Mouse (Mus musculus) CH12.LX (cell line): ENCODE measurements at regions not wholly inside any gene's neighbourhood (a gene's known extent, or its start where the extent isn't known, plus 50 kb on each side); places are given as distances from the start of the nearest gene placed in this dataset.

ENCODE experiments used
- CTCF ChIP-seq, 2 experiments: IDR thresholded peaks in 1 of 2; conservative IDR thresholded peaks in 1 of 2; 2 replicates each; pipeline ENCODE4 v1.5.1; 2011 to 2012; ENCODE audit warnings: low read depth in 2 of 2, low read length in 2 of 2, improper control_type of control experiment in 1 of 2, inconsistent platforms in 1 of 2, mild to moderate bottlenecking in 1 of 2, moderate library complexity in 1 of 2
- EP300 ChIP-seq: IDR thresholded peaks from 2 replicates; pipeline ENCODE4 v1.6.1; 2011; ENCODE audit warnings: low read length, improper control_type of control experiment
- JUND ChIP-seq: conservative IDR thresholded peaks from 2 replicates; pipeline ENCODE4 v1.6.1; 2011; ENCODE audit warnings: low read depth, low read length, improper control_type of control experiment
- KAT2A ChIP-seq: IDR thresholded peaks from 2 replicates; pipeline ENCODE4 v1.6.1; 2012; ENCODE audit warnings: low read length, improper control_type of control experiment, inconsistent platforms; ENCODE audit not compliant: insufficient replicate concordance
- MAX ChIP-seq: IDR thresholded peaks from 2 replicates; pipeline ENCODE4 v1.6.1; 2011; ENCODE audit warnings: low read length, improper control_type of control experiment
- MXI1 ChIP-seq: IDR thresholded peaks from 2 replicates; pipeline ENCODE4 v1.6.1; 2011; ENCODE audit warnings: mild to moderate bottlenecking, low read depth, low read length, improper control_type of control experiment
- NRF1 ChIP-seq: IDR thresholded peaks from 2 replicates; pipeline ENCODE4 v1.6.1; 2014; ENCODE audit warnings: low read depth, mild to moderate bottlenecking, inconsistent platforms, low read length, improper control_type of control experiment, moderate library complexity
- PAX5 ChIP-seq: IDR thresholded peaks from 2 replicates; pipeline ENCODE4 v1.6.1; 2012; ENCODE audit warnings: low read length, inconsistent platforms, mixed read lengths
- POLR2A ChIP-seq: IDR thresholded peaks from 2 replicates; pipeline ENCODE4 v1.6.1; 2011; ENCODE audit warnings: low read depth, mild to moderate bottlenecking, improper control_type of control experiment, low read length
- POLR2AphosphoS2 ChIP-seq: IDR thresholded peaks from 2 replicates; pipeline ENCODE4 v1.6.1; 2011; ENCODE audit warnings: low read depth, low read length, improper control_type of control experiment
- SIN3A ChIP-seq: IDR thresholded peaks from 2 replicates; pipeline ENCODE4 v1.6.1; 2012; ENCODE audit warnings: low read length, improper control_type of control experiment, inconsistent platforms
- SMC3 ChIP-seq: IDR thresholded peaks from 2 replicates; pipeline ENCODE4 v1.6.1; 2011; ENCODE audit warnings: low read depth, low read length, improper control_type of control experiment
- TBP ChIP-seq: conservative IDR thresholded peaks from 2 replicates; pipeline ENCODE4 v1.6.1; 2011; ENCODE audit warnings: low read depth, low read length, improper control_type of control experiment
- ZNF384 ChIP-seq: IDR thresholded peaks from 2 replicates; pipeline ENCODE4 v1.6.1; 2012; ENCODE audit warnings: low read depth, low read length, improper control_type of control experiment, inconsistent platforms

GRCm38 (mm10) chr17:16298553-16298952 lies 467.7 kb upstream of the Rgmb start:
- TF ChIP-seq TBP (no peak), CTCF (conservative IDR thresholded peaks at IDR 0.05 in 1 of 2, IDR thresholded peaks at IDR 0.05 in 1 of 2; ENCODE audit: low read depth in 2 of 2, low read length in 2 of 2) (no peak), ZNF384 (no peak), POLR2A (no peak), SIN3A (no peak), KAT2A (no peak), EP300 (no peak), JUND (no peak), MXI1 (no peak), POLR2AphosphoS2 (no peak), MAX (no peak), NRF1 (no peak), SMC3 (no peak), PAX5 (no peak)
